Mouse (Mus musculus) midbrain, embryonic 13.5 days (tissue): ENCODE measurements around the gene Mcur1. TPM values are rescaled to one million over a fixed set of nuclear protein-coding genes. Genes with fewer than 3 reads are reported as not detected.

ENCODE experiments used
- ATAC-seq: fragments of 200-750 bp; cut with Nextera tagmentation; 2 replicates; pipeline ENCODE4 v1.8.0; 2017; ENCODE audit warnings: mild to moderate bottlenecking, moderate TSS enrichment, moderate library complexity
- H3K27ac ChIP-seq: fragments of 300-500 bp; sonication (generic); 2 replicates; pipeline ENCODE4 v1.5.1; 2015; ENCODE audit warnings: inconsistent platforms, mild to moderate bottlenecking, moderate library complexity
- H3K27me3 ChIP-seq: fragments of 300-500 bp; sonication (generic); 2 replicates; pipeline ENCODE4 v1.6.1; 2015; ENCODE audit warnings: mild to moderate bottlenecking, inconsistent platforms
- H3K36me3 ChIP-seq: fragments of 300-500 bp; sonication (generic); 2 replicates; pipeline ENCODE4 v1.6.1; 2015; ENCODE audit warnings: mild to moderate bottlenecking, inconsistent platforms
- H3K4me1 ChIP-seq: fragments of 300-500 bp; sonication (generic); replicated peaks from 2 replicates; pipeline ENCODE4 v1.6.1; 2015; ENCODE audit warnings: inconsistent platforms
- H3K4me2 ChIP-seq: fragments of 300-500 bp; sonication (generic); replicated peaks from 2 replicates; pipeline ENCODE4 v1.6.1; 2015; ENCODE audit warnings: moderate library complexity, mild to moderate bottlenecking, inconsistent platforms
- H3K4me3 ChIP-seq: fragments of 300-500 bp; sonication (generic); replicated peaks from 2 replicates; pipeline ENCODE4 v1.5.1; 2015; ENCODE audit warnings: mild to moderate bottlenecking, inconsistent platforms
- H3K9ac ChIP-seq: fragments of 300-500 bp; sonication (generic); replicated peaks from 2 replicates; pipeline ENCODE4 v1.6.1; 2015; ENCODE audit warnings: mild to moderate bottlenecking, inconsistent platforms
- H3K9me3 ChIP-seq: fragments of 300-500 bp; sonication (generic); 2 replicates; pipeline ENCODE4 v1.6.1; 2016; ENCODE audit warnings: mild to moderate bottlenecking, inconsistent platforms
- WGBS: fragments of 180-500 bp; shearing (Covaris S2); methylation state at CpG from one replicate; pipeline ENCODE4 v1.1.7; 2015; 5-methylcytosine and 5-hydroxymethylcytosine counted together
- polyA plus RNA-seq: library from polyadenylated mRNA; unstranded; fragments of >200 nt; fragmentation: Nextera tagmentation; extraction: Ambion mirVana; gene quantifications from 2 replicates; pipeline ENCODE4 v1.2.1, GENCODE M21; 2015

The Mcur1 gene
- polyA plus RNA-seq, 1 experiment from 2014 or later = 8.2 TPM

DNA sequence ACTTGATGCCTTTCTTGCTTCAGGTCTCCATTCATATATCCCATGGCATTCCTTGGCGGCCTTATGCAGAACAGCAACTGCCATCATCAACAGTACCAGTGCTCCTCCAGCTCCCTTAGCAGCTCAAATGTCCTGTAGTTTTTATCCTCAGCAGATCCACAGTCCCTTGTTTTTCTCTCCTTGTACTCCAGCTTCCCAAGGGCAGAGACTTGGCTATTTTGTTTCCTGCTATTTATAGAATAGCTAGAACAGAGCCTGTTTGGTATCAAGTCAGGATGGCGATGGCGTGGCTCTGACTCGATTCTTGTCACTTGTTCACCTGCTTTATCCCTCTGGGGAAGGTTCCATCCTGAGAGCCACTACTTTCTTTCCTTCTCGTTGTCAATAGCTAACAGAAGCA, 38.1 kb downstream of the Mcur1 start:
- Histone ChIP-seq H3K27ac (no peak overlapping the region), H3K4me2 (no peak overlapping the region), H3K27me3 (no peaks in the 10 kb centered on the region), H3K9ac (no peak overlapping the region), H3K9me3 (0 out of 2 replicates have a peak, but pooled peaks cover 2% of the 10 kb centered on the region), H3K36me3 (no peaks in the 10 kb centered on the region), H3K4me1 (peaks cover 23% of the 10 kb centered on the region), H3K4me3 (no peak overlapping the region)
- no peak for ATAC-seq
- WGBS = 87% methylated on average over 5 of the region's 5 CpGs

DNA sequence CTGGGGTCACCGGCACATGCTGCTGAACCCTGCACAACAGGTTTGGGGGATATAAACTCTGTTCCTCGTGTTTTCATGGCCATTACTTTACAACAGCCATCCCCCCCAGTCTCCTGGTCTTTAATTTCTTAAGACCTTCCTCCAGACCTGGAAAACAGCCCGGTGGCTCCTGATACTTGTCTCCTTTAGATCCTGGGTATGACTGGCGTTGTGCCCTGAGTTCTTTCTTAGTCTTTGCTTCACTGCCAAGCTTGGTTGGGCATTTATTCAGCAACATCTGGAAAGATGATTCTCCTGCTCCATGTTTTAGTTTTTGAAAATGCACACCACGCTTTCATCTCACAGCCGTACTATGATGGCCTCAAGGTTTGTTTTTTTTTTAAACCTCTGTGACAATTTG, 40.7 kb downstream of the Mcur1 start:
- ATAC-seq = no peak
- WGBS = 86% methylated on average over 6 of the region's 6 CpGs
- Histone ChIP-seq H3K4me2 (no peak overlapping the region), H3K27me3 (no peaks in the 10 kb centered on the region), H3K9me3 (0 out of 2 replicates have a peak, but pooled peaks cover 2% of the 10 kb centered on the region), H3K27ac (no peak overlapping the region), H3K4me1 (peaks cover 6% of the 10 kb centered on the region), H3K36me3 (no peaks in the 10 kb centered on the region), H3K4me3 (no peak overlapping the region), H3K9ac (no peak overlapping the region)

DNA sequence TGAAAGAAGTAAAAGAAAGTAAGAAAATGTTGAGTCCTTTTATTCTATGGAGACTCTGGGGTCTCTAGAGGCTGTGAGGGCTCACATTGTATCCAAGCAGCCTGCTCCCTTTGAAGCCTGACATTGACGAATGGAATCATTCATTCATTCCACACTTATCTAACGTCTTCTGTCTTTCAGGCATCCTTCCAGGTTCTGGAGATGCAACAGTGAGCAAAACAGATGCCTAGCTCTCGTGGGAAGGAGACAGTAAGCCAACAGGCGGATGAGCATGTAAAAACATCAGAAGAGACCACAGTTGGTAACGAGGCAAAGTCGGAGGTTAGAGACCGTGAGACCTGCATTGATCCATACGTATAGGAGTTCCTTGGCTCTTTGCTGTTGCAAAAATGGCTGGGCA, 42.6 kb downstream of the Mcur1 start:
- Histone ChIP-seq H3K27ac (no peak overlapping the region), H3K9me3 (0 out of 2 replicates have a peak, but pooled peaks cover 2% of the 10 kb centered on the region), H3K36me3 (no peaks in the 10 kb centered on the region), H3K4me2 (no peak overlapping the region), H3K4me1 (no peaks in the 10 kb centered on the region; the same call in 1 of the 2 replicates), H3K4me3 (no peak overlapping the region), H3K9ac (no peak overlapping the region), H3K27me3 (no peaks in the 10 kb centered on the region)
- 69% methylated on average over 8 of the region's 8 CpGs for WGBS
- no peak for ATAC-seq

DNA sequence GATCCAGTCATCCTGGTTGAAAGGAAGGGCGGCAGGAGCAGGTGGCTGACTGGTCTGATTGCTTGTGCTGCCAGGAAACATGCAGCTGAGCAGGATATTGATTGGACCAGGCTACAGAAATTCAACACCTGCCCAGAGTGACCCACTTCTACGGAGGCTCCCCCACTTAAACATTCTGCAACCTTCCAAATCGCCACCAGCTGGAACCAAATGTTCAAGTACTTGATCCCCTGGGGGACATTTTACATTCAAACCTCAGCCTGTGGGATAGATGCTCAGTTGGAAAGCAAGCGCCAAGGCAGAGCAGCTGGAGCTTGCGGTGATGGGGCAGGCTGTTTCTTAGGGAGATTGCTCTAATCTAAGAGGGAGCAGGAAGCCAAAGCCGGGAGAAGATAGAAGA, 43.1 kb downstream of the Mcur1 start:
- no peak overlapping the region for H3K4me3 ChIP-seq
- ATAC-seq = no peak
- H3K36me3 ChIP-seq = no peaks in the 10 kb centered on the region
- H3K4me2 ChIP-seq = no peak overlapping the region
- H3K9ac ChIP-seq = no peak overlapping the region
- no peaks in the 10 kb centered on the region for H3K27me3 ChIP-seq
- H3K4me1 ChIP-seq = no peaks in the 10 kb centered on the region; the same call in 1 of the 2 replicates
- H3K9me3 ChIP-seq = no peaks in the 10 kb centered on the region
- WGBS = 48% methylated on average over 6 of the region's 6 CpGs
- no peak overlapping the region for H3K27ac ChIP-seq

DNA sequence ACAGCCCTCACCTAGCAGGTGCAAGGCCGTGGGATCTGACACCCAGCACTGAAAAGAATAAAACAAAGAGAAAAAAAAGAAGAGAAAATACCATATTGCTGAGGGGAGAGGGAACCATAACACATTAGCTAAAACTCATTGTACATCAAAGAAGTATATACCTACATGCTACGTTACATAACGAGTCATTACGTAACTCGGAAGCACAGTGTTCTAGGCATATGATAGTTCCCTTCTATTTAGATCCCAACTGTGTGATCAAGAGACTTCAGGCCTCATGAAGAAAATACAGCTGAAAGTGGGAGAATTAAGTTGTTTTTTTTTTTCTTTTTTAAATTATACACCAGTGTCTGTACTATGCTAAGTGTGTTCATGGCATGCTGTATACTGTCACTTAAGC, 43.9 kb downstream of the Mcur1 start:
- WGBS = 93% methylated on average over 5 of the region's 5 CpGs
- Histone ChIP-seq H3K4me2 (no peak overlapping the region), H3K4me1 (no peaks in the 10 kb centered on the region; the same call in 1 of the 2 replicates), H3K9me3 (no peaks in the 10 kb centered on the region), H3K9ac (no peak overlapping the region), H3K27ac (no peak overlapping the region), H3K36me3 (no peaks in the 10 kb centered on the region), H3K27me3 (no peaks in the 10 kb centered on the region), H3K4me3 (no peak overlapping the region)
- ATAC-seq = no peak

DNA sequence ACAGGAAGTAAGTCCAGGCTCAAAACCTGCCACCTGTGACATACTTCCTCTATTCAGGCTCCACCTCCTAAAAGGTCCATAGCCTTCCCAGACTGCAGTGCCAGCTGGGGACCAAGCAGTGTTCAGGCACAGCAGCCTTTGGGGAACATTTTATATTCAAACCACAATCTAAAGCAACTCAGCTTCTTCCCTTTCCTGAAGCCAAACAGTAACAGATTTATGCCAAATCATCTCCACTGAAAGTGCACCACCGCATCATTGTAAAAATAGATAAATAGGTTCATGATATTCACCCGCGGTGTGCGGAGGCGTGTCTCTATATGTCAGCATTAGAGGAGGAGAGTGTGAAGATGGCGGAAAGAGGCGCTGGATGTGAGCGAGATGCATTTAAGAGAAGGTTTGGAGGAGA, 45.0 kb downstream of the Mcur1 start:
- H3K9me3 ChIP-seq = no peaks in the 10 kb centered on the region
- H3K9ac ChIP-seq = no peak overlapping the region
- H3K36me3 ChIP-seq = no peaks in the 10 kb centered on the region
- WGBS = 82% methylated on average over 8 of the region's 8 CpGs
- no peak overlapping the region for H3K4me2 ChIP-seq
- H3K4me3 ChIP-seq = no peak overlapping the region
- ATAC-seq = no peak
- no peak overlapping the region for H3K27ac ChIP-seq
- no peaks in the 10 kb centered on the region; the same call in 1 of the 2 replicates for H3K4me1 ChIP-seq
- H3K27me3 ChIP-seq = no peaks in the 10 kb centered on the region

DNA sequence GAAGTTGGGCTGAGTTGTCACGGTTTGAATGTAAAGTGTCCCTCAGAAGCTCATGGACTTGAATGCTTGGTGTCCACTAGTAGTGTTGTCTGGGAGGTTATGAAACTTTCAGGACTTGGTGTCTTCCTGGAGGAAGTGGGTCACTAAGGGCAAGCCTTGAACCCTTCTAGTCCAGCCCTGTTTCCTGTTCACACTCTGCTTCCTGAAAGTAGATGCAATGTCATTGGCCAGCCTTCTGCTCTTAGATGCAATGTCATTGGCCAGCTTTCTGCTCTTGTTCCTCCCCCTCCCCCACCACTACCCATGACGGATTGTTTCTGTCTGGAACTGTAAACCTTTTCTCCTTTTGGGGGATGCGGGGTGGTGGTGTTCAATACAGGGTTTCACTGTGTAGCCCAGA, 47.3 kb downstream of the Mcur1 start:
- Histone ChIP-seq H3K9ac (no peak overlapping the region), H3K36me3 (no peaks in the 10 kb centered on the region), H3K4me3 (no peak overlapping the region), H3K27me3 (no peaks in the 10 kb centered on the region), H3K27ac (no peak overlapping the region), H3K4me2 (no peak overlapping the region), H3K4me1 (no peaks in the 10 kb centered on the region; the same call in 1 of the 2 replicates), H3K9me3 (no peaks in the 10 kb centered on the region)
- no peak for ATAC-seq
- WGBS = 83% methylated on average over 3 of the region's 3 CpGs

DNA sequence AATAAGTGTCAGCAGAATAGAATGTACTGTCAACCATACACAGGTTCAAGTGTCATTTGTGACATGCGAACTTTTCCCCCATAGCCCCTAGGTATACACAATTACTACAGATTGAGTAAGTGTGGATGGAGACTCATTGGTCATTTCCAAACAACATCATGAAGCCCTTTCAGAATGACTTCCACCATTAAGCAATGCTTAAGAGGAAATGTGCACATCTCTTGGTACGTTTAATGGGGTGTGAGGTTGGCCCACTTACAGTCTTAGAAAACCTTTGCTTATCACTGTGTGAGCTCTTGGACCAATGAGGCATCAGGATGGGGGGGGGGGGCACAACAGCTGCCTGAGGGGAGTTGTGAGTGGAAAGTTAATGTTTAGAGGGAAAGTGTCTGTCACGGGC, 54.2 kb downstream of the Mcur1 start:
- no peak for ATAC-seq
- 92% methylated on average over 3 of the region's 3 CpGs for WGBS
- H3K4me3 ChIP-seq = no peak overlapping the region

DNA sequence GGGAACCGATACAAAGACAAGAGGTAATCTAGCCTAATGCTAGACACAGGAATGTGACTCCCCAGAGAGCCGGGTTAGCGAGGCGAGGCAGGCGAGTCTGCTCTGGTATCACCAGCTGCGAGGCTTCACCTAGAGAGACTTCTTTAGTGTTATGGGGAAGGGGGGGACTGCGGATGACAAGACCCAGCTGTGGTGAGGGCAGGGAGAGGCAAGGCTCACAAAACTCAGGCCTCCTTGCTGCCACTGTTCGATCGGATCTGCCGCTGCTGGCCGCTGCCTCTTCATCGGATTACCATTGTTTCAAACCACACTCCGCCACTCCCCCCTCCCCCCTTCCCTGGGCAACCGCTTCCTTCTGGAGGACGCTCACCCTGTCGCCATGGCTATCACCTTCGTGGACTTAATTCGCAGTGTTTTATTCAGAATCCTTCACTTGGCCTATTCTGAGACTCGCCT, 56.6 kb downstream of the Mcur1 start:
- Histone ChIP-seq H3K9ac (peak overlapping the region; percentile 60), H3K9me3 (no peaks in the 10 kb centered on the region), H3K4me2 (peak overlapping the region; percentile 56), H3K27me3 (no peaks in the 10 kb centered on the region), H3K4me3 (peak overlapping the region; percentile 27), H3K27ac (peak overlapping the region; percentile 79), H3K4me1 (peaks cover 14% of the 10 kb centered on the region), H3K36me3 (no peaks in the 10 kb centered on the region)
- peak; percentile 82 for ATAC-seq
- WGBS = under 1% methylated on average over 19 of the region's 19 CpGs

More for the DNA sequence above, 54.2 kb downstream of the Mcur1 start:
- no peaks in the 10 kb centered on the region for H3K9me3 ChIP-seq
- no peaks in the 10 kb centered on the region for H3K36me3 ChIP-seq
- no peaks in the 10 kb centered on the region for H3K27me3 ChIP-seq
- H3K9ac ChIP-seq = no peak overlapping the region
- H3K27ac ChIP-seq = no peak overlapping the region
- H3K4me1 ChIP-seq = peaks cover 14% of the 10 kb centered on the region
- no peak overlapping the region for H3K4me2 ChIP-seq

DNA sequence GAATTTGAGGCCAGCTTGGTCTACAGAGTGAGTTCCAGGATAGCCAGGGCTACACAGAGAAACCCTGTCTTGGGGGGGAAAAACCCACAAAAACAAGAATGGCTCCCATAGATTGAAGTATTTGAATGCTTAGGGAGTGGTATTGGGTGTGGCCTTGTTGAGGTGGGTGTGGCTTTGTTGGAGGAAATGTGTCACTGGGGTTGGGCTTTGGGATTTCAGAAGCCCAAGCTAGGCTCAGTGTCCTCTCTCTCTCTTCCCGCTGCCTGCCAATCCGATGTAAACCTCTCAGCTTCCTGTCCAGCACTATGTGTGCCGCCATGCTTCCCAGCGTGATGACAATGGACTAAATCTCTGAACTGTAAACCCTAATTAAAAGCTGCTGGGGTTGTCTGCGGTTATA, 58.4 kb downstream of the Mcur1 start:
- Histone ChIP-seq H3K4me2 (no peak overlapping the region), H3K9me3 (no peaks in the 10 kb centered on the region), H3K9ac (no peak overlapping the region), H3K27ac (no peak overlapping the region), H3K4me3 (no peak overlapping the region), H3K27me3 (no peaks in the 10 kb centered on the region), H3K36me3 (no peaks in the 10 kb centered on the region), H3K4me1 (peaks cover 16% of the 10 kb centered on the region)
- no peak for ATAC-seq
- WGBS = 74% methylated on average over 5 of the region's 5 CpGs

DNA sequence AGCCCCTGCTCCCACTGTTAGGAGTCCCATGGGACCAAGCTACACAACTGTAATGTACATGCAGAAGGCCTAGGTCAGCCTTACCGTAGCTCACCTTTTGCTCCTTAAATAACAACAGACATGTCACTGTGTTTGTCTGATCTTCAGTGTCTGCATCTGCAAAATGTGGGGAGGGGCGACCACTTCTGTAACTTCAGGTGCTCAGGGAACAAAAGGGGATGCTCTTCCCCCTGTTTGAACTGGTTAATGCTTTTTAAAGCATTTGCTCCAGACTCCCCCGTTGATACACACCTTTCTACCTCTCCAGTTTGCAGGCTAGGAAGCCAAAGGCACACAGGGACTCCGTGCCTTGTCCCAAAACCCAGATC, 59.5 kb downstream of the Mcur1 start:
- 92% methylated on average over 4 of the region's 4 CpGs for WGBS
- no peak overlapping the region for H3K27ac ChIP-seq
- H3K9me3 ChIP-seq = no peaks in the 10 kb centered on the region
- H3K27me3 ChIP-seq = no peaks in the 10 kb centered on the region
- H3K4me3 ChIP-seq = no peak overlapping the region
- no peak overlapping the region for H3K4me2 ChIP-seq
- H3K4me1 ChIP-seq = peaks cover 16% of the 10 kb centered on the region
- H3K9ac ChIP-seq = no peak overlapping the region
- H3K36me3 ChIP-seq = no peaks in the 10 kb centered on the region
- no peak for ATAC-seq

DNA sequence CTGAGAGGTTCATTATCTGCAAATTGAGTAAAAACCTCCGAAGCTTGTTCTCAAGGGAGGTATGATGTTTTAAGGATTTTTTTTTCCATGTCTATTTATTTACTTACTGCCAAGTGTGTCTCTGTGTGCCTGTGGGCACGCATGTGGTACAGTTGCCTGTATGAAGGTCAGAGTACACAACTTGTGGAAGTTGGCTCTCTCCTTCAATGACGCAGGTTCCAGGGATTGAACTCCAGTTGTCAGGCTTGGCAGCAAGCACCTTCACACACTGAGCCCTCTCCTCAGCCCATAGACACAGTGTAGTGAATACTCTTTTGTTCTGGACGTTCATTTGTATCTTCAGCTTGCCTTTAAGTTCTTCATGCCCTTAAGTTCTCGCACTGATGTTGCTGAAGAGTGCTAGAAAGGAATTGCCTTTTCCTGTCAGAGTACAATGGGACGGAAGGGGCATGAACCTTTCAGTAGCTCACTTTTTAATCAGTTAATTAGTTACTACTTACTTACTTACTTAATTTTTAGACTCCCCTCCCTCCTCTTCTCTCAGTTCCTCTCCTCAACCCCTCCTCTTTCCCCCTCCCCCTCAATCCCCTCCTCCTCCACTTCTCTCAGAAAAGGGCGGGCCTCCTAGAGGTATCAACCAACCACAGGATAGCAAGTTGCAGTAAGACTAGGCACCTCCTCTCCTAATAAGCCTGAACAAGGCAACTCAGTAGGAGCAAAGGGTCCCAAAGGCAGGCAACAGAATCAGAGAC, 60.1 kb downstream of the Mcur1 start:
- Histone ChIP-seq H3K4me2 (no peak overlapping the region), H3K27ac (no peak overlapping the region), H3K4me3 (no peak overlapping the region), H3K36me3 (no peaks in the 10 kb centered on the region), H3K27me3 (no peaks in the 10 kb centered on the region), H3K9ac (no peak overlapping the region), H3K9me3 (no peaks in the 10 kb centered on the region), H3K4me1 (peaks cover 16% of the 10 kb centered on the region)
- 74% methylated on average over 7 of the region's 7 CpGs for WGBS
- ATAC-seq = no peak

DNA sequence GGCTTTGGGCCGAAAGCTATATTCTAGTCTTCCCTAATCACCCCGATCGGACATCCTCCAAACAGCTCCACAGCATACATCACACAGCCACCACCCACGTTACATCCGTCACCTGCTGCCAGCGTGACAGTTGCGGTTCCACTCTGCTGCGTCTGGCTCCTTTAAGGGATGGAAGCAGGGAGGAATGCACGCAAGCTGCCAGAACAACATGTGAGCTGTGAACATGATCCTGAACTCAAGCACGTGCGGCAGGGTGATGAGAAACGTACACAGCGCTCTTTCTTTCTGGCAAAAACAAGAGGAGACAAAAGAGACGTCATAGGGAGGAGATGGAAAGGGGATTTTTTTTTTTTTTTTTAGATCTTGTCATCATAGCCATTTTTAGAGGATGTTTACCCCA, 61.1 kb downstream of the Mcur1 start:
- H3K9ac ChIP-seq = no peak overlapping the region
- H3K4me3 ChIP-seq = no peak overlapping the region
- no peak overlapping the region for H3K4me2 ChIP-seq
- H3K36me3 ChIP-seq = no peaks in the 10 kb centered on the region
- no peaks in the 10 kb centered on the region for H3K27me3 ChIP-seq
- no peak overlapping the region for H3K27ac ChIP-seq
- no peak for ATAC-seq
- H3K9me3 ChIP-seq = no peaks in the 10 kb centered on the region
- WGBS = 82% methylated on average over 14 of the region's 14 CpGs
- H3K4me1 ChIP-seq = peaks cover 12% of the 10 kb centered on the region
